ENCODE assay signal across 8 mouse cellular contexts in the genomic region with DNA sequence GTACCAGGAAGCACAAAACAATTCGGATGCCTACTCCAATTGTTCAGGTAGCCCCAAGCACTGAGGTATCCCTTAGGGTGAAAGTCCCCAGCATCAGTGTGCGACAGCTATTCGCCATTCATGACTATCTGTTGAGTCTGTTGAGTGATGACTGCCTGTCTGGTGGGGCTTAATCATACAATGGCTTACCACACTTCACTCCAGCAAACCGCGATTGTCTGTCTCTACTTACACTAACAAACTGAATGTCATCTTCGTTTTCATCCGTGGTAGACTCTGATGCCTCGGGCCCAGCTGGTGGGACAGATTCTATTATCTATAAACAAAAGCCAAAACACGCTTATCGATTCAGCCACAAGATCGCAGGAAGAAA. TPM values are rescaled to one million over a fixed set of nuclear protein-coding genes. Genes with fewer than 3 reads are reported as not detected.
A peak's percentile ranks its signal among the peaks of the same experiment; 100 is the strongest.
DNase-seq lines count a peak whose midpoint lies in the region; ATAC-seq lines count a peak whose summit lies in the region.

No protein-coding gene starts in this region.

- H3K9me3 ChIP-seq in kidney, embryonic 16.5 days (ENCODE audit: low read length): no peaks in the 10 kb centered on the region; the same call in 1 of the 2 replicates
- H3K9me3 ChIP-seq in limb, embryonic 12.5 days: 0 out of 2 replicates have a peak, but pooled peaks cover 2% of the 10 kb centered on the region
- H3K9me3 ChIP-seq in neural tube, embryonic 14.5 days (ENCODE audit: control insufficient read depth, low read length): no peaks in the 10 kb centered on the region

- WGBS in kidney, embryonic 16.5 days: 11% methylated on average over 11 of the region's 11 CpGs
- WGBS in limb, embryonic 12.5 days: 17% methylated on average over 11 of the region's 11 CpGs
- WGBS in neural tube, embryonic 14.5 days: 6% methylated on average over 11 of the region's 11 CpGs

- peaks cover 10% of the 10 kb centered on the region for H3K4me1 ChIP-seq in kidney, embryonic 16.5 days (ENCODE audit: insufficient read depth, low read length)
- peaks cover 13% of the 10 kb centered on the region for H3K4me1 ChIP-seq in limb, embryonic 12.5 days (replicated peaks)
- peaks cover 16% of the 10 kb centered on the region for H3K4me1 ChIP-seq in neural tube, embryonic 14.5 days (ENCODE audit: control insufficient read depth, insufficient read depth, low read length)

- H3K4me2 ChIP-seq in kidney, embryonic 16.5 days (replicated peaks; ENCODE audit: low read depth, low read length): peak overlapping the region; percentile 63
- H3K4me2 ChIP-seq in limb, embryonic 12.5 days: peak overlapping the region; percentile 74
- peak overlapping the region; percentile 79 for H3K4me2 ChIP-seq in neural tube, embryonic 14.5 days (ENCODE audit: low read depth, low read length)

- H3K36me3 ChIP-seq in kidney, embryonic 16.5 days (ENCODE audit: insufficient read depth, low read length): peaks cover 33% of the 10 kb centered on the region
- H3K36me3 ChIP-seq in limb, embryonic 12.5 days: peaks cover 40% of the 10 kb centered on the region
- peaks cover 9% of the 10 kb centered on the region; the same call in 1 of the 2 replicates for H3K36me3 ChIP-seq in neural tube, embryonic 14.5 days (ENCODE audit: control insufficient read depth, insufficient read depth, low read length)

- H3K4me3 ChIP-seq in kidney, embryonic 16.5 days (ENCODE audit: low read length): peak overlapping the region; percentile 66
- H3K4me3 ChIP-seq in limb, embryonic 12.5 days (replicated peaks): peak overlapping the region; percentile 94
- H3K4me3 ChIP-seq in neural tube, embryonic 14.5 days (ENCODE audit: low read depth, low read length): peak overlapping the region; percentile 94

- peak overlapping the region; percentile 80 for H3K9ac ChIP-seq in kidney, embryonic 16.5 days (replicated peaks; ENCODE audit: low read length)
- peak overlapping the region; percentile 97 for H3K9ac ChIP-seq in limb, embryonic 12.5 days (replicated peaks)
- peak overlapping the region; percentile 95 for H3K9ac ChIP-seq in neural tube, embryonic 14.5 days (replicated peaks; ENCODE audit: low read depth, low read length)

- no peaks in the 10 kb centered on the region for H3K27me3 ChIP-seq in kidney, embryonic 16.5 days (ENCODE audit: insufficient read depth, low read length)
- no peaks in the 10 kb centered on the region for H3K27me3 ChIP-seq in limb, embryonic 12.5 days
- H3K27me3 ChIP-seq in neural tube, embryonic 14.5 days (ENCODE audit: control insufficient read depth, insufficient read depth, low read length): no peaks in the 10 kb centered on the region

- peak overlapping the region; percentile 79 for H3K27ac ChIP-seq in kidney, embryonic 16.5 days (ENCODE audit: low read length)
- peak overlapping the region; percentile 95 for H3K27ac ChIP-seq in limb, embryonic 12.5 days
- H3K27ac ChIP-seq in neural tube, embryonic 14.5 days (ENCODE audit: low read depth, low read length): peak overlapping the region; percentile 95

- no peak for DNase-seq in kidney, postnatal 25 days
- peak; percentile 21 for DNase-seq in MEL-GATA-1-ER (ENCODE audit: extremely low read depth, low read depth)
- DNase-seq in urinary bladder, postnatal 10 days (ENCODE audit: low spot score): no peak
- DNase-seq in left cerebral cortex, adult 11 months (ENCODE audit: low spot score): no peak

- ATAC-seq in kidney, embryonic 16.5 days (ENCODE audit: low FRiP score, low TSS enrichment): no peak
- peak; percentile 40; the same call in 1 of the 2 replicates for ATAC-seq in erythroid progenitor cell, adult 5-6 weeks (replicated peaks; ENCODE audit: low FRiP score, poor library complexity, severe bottlenecking)
- no peak for ATAC-seq in limb, embryonic 12.5 days (ENCODE audit: insufficient number of reproducible peaks, insufficient read depth, low FRiP score, low TSS enrichment, low read depth)
- ATAC-seq in neural tube, embryonic 14.5 days (ENCODE audit: low read depth): peak; percentile 22

RNA-seq across cellular contexts. Expression of a gene that starts 0.9 kb away (rescaled TPM):
- polyA plus RNA-seq in kidney, embryonic 16.5 days (2015; fragmentation: Nextera tagmentation; extraction: Ambion mirVana): 26.4 and 28.3 TPM in 2 replicates
- total RNA-seq in erythroid progenitor cell, adult 5-6 weeks (2015; ENCODE audit: low replicate concordance): 31.4 and 34.2 TPM in 2 replicates
- total RNA-seq in erythroid progenitor cell, adult 5-6 weeks (2017; ENCODE audit: low replicate concordance): 22.2 and 22.7 TPM in 2 replicates
- 37.7 and 39.0 TPM in 2 replicates for polyA plus RNA-seq in limb, embryonic 12.5 days (2016; fragmentation: Nextera tagmentation; extraction: Ambion mirVana)
- polyA plus RNA-seq in neural tube, embryonic 14.5 days (2014; fragmentation: Nextera tagmentation; extraction: Ambion mirVana): 64.5 and 68.9 TPM in 2 replicates

RNA-seq across cellular contexts. Expression of a gene that starts 55.9 kb away (rescaled TPM):
- polyA plus RNA-seq in kidney, embryonic 16.5 days (2015; fragmentation: Nextera tagmentation; extraction: Ambion mirVana): 98.1 and 105 TPM in 2 replicates
- total RNA-seq in erythroid progenitor cell, adult 5-6 weeks (2015; ENCODE audit: low replicate concordance): 25.9 and 37.7 TPM in 2 replicates
- 33.9 and 59.6 TPM in 2 replicates for total RNA-seq in erythroid progenitor cell, adult 5-6 weeks (2017; ENCODE audit: low replicate concordance)
- polyA plus RNA-seq in limb, embryonic 12.5 days (2016; fragmentation: Nextera tagmentation; extraction: Ambion mirVana): 46.1 and 49.9 TPM in 2 replicates
- 20.0 and 22.1 TPM in 2 replicates for polyA plus RNA-seq in neural tube, embryonic 14.5 days (2014; fragmentation: Nextera tagmentation; extraction: Ambion mirVana)

Comparison
In these comparisons a context has a peak if more than half of its experiments do, and no peak if none do; other contexts are left out.
1. ATAC-seq: peak in erythroid progenitor cell, adult 5-6 weeks (single experiment) and neural tube, embryonic 14.5 days (single experiment); none in kidney, embryonic 16.5 days (single experiment) and limb, embryonic 12.5 days (single experiment).
2. Peak in every context shown above with its lines, with median percentiles within 50 percentile points of each other: H3K27ac ChIP-seq, H3K4me2 ChIP-seq, H3K4me3 ChIP-seq and H3K9ac ChIP-seq.